Mouse (Mus musculus) gastrocnemius, postnatal 25 days (tissue): ENCODE results near the gene Ireb2. TPM values are rescaled to one million over a fixed set of nuclear protein-coding genes. Genes with fewer than 3 reads are reported as not detected.
"Not testable (repeated sequence)": the region's sequence is repeated elsewhere in the genome, so short reads cannot be mapped to it uniquely, and the experiment has no call there.

Experiments used
- DNase-seq: peaks from one replicate; pipeline ENCODE4 v3.0.0; 2022
- total RNA-seq, 2 experiments: library from RNA; stranded (reverse); gene quantifications; 1 replicate in 1 of 2; 2 replicates in 1 of 2; pipeline ENCODE4 v1.2.3; 2021

Ireb2 gene
- total RNA-seq, 2 experiments from 2014 or later: 21.7 to 22.1 TPM

DNA sequence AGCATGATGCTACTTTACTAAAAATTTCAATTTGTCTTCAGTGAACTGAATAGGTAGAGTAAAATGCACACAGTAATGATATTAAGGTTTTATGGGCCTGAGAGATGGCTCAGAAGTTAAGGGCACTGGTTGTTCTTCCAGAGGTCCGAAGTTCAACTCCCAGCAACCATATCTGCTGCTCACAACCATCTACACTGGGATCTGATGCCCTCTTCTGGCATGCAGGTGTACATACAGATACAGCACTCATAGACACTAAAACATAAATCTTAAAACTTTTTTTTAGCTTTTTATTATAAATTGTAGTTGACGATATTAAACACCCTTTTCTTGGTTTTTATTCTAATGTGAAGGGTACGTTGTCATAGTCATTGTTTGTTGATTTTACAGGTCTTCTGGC, 33.5 kb downstream of the Ireb2 start:
- DNase-seq: no peak

DNA sequence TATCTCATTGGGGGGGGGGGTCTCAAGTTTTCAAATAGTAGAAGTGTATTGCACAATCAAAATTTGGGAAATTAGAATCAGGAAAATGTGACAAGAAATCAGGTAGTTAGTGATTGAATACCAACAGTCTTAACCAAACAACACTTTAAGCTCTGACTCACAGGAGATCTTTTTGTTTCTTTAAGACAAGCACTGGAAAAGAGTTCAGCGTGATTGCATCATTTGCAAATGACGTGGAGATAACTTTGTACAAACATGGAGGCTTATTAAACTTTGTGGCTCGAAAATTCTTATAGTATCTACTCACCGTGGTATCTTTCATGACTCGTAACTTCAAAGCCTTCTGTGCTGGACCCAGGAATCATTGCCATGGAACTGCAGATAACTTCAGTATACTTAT, 45.9 kb downstream of the Ireb2 start:
- DNase-seq: no peak

DNA sequence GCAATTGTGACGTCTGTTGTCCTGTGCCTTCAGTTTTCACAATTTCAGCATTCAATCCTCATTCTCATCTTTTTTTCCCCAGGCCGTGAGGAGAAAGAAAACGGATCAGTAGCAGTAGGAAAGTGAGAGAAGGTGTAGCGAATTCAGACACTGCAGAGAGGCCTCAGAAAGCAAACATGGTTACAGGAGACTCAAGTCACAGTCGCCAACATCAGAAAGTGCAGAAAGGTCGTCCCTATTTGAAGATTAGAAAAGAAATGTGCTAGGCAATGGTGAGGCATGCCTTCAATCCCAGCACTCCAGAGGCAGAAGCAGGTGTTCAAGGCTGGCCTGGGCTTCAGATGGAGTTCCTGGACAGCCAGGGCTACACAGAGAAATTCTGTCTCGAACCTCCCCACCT, 52.0 kb downstream of the Ireb2 start:
- DNase-seq: no peak

DNA sequence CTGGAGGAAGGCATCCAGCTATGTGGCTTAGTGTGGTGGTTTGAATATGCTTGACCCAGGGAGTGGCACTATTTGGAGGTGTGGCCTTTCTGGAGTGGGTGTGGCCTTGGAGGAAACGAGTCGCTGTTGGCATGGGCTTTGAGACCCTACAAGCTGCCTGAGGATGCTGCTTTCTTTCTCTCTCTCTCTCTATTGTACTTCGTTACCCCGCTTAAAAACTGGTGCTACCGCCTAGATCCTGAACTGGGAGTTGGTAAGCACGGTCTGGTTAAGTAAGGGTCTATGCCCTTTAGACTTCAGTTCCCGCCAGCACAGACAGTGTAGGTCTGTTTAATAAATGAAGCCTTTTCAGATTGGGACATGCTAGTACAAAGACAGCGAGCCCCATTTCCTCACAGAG, 52.8 kb downstream of the Ireb2 start:
- DNase-seq: no peak

DNA sequence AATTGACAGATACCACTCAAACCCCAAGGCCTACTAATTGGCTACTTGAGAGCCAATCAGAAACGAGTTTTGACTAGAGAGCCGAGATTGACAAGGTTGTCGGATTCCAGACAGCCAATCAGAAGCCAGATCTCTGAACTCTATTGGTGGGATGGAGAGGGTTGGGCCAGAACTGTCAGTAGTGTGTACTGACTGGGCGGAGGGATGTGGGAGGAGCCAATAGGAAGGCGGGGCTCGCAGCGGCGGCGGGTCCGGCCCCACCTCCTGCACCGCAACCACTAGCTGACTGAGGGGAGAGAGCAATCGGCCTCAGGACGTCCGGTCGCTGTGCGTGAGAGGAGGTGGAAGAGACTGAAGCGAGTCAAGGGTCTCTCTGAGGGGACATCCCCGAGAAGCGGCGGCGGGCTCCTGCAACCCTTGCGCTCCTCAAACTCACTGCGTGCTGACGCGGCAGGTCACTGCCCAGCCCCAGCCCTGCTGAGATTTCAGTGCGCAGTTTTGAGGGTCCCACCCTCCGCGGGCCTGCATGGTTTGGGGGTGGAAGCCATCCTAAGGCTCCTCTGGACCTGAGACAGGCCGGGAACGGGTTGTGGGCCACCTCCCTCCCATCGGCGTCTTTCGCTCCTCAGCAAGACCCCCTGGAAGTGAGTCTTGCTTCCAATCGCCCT, 53.6 kb downstream of the Ireb2 start, which contains the start of gene Hykk:
Gene Hykk, plus strand, starts transcription at position 274 of the 668 bp plus-strand sequence.
- DNase-seq: peak; percentile 92

DNA sequence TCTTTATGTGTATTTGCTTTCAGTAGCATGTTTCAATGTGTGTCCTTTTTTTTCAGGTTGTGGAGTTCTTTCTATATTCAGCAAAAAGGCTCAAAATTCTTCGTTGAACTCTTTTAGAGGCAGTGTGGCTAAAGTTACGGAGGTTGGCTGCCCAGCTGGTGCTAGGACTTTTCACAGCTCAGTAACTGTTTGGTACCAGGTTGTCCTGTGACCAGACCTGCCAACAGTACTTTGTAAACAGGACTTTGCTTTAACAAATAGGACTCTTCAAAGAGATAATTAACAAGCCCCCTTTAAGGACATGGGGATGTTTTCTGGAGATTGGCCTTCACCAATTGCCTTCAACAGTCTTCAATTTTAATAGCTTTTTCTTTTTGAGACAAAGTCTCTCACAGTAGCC, 54.6 kb downstream of the Ireb2 start:
- DNase-seq: no peak

DNA sequence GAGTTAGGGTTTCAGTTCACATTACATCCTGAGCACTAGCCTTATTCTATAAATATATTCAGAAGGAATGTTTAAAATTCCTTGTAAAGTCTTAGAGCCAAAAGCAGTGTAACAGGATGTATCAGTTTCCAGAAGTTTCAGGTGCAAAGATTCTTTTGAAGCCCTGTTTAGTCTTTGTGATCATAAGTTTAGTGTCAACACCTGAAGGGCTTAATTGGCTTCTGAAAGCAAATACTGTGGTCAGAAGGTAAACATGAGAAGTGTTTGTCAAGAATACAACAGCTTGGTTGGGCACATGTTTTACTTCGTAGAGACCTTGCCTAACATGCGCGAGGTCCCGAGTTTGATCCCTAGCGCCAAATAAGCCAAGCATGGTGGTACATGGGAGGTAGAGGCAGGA, 55.2 kb downstream of the Ireb2 start:
- DNase-seq: no peak

DNA sequence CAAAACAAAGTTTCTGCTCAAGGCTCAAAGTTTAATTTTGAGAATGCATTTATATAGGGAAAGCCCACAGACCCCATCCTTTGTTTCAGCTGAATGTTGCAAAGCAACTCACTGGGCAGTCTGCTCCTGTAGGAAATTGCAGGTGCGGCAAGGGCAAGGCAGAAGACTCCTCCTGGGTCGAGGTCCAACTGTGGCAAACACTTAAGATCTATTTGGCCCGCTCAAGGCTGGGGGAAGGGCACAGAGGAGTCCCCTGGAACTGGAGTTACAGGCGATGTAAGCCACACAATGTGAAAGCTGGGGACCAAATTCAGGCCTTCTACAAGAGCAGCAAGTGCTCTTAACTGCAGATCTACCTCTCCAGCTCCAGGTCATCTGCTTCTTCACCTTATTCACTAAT, 56.4 kb downstream of the Ireb2 start:
- no peak for DNase-seq

DNA sequence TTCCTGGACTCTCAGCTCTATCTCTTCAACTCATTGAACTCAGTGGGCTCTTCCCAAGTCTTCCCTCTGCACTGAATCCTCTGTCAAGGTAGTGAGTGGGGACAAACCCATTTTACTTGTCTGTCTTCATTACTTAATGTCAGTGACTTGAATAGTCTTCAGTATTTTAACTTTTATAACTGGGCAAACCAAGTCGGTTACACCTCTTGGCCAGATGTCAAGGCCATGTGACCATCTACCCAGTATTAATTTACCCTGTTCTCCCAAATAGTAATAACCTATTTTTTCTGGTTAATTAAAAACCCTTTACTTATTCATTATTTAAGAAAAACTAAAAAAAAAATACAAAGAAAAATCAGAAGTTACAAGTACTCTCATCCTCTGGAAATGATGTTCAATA, 67.2 kb downstream of the Ireb2 start:
- DNase-seq: no peak

DNA sequence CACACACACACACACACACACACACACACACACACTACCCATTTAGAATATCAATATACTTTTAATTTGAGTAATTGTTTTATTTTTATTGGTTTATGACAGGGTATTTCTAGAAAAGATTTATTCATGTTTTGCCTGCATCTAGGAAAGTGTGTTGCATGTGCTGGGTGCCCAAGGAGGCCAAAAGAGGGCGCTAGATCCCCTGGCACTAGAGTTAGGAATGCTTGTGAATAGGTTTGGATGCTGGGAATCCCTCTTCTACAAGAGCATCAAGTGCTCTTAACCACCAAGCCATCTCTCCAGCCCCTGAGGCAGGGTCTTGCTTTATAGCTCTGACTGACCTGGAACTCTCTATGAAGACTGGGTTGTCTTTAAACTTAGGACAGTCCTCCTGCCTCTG, 68.2 kb downstream of the Ireb2 start:
- DNase-seq: no peak

DNA sequence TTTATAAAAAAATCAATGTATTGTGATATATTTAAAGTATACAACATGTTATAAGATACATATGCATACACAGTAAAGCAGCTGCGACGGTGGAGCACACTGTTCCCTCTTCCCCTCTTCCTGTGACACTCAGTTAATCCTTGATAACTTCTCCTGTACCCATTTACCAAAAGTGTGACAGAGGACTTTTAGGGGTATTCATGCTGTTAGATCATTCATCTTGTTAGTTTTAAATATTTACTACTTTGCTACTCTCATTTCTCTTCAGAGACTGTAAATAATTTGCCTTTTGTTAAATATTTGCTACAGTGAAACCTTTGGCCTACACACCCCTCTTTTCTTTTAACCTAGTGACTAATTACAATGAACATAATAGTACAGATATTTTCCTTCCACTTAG, 68.8 kb downstream of the Ireb2 start:
- no peak for DNase-seq

DNA sequence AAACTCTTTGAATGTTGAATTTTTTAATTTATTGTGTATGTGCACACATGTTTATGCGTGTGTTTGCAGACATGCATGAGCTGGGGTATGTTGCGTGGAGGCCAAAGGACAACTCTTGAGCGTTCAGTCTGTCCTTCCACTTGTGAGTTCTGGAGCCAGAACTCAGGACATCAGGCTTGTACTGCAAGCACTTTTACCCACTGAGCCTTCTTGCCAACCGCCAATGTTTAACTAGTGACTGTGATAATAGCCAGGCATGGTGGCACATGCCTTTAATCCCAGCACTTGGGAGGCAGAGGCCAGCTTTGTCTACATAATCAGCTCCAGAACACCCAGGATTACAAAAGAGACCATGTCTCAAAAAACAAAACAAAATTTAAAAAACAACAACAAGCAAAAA, 78.5 kb downstream of the Ireb2 start:
- DNase-seq: no peak

DNA sequence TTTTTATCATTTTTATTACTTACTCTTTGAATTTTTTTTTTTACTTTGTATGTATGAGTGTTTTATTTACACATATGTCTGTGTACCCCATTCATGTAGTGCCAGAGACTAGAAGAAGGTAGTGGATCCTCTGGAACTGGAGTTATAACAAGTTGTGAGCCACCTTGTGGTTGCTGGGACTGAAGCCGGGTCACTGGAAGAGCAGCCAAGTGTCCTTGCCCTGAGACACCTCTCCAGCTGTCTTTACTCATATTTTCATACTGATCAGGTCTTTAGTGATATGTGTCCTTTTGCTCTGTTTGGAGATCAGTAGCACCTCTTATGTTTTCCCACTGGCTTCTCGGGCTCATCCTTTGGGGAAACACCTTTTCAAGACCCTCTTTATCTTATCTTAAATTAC, 80.9 kb downstream of the Ireb2 start:
- DNase-seq: no peak

DNA sequence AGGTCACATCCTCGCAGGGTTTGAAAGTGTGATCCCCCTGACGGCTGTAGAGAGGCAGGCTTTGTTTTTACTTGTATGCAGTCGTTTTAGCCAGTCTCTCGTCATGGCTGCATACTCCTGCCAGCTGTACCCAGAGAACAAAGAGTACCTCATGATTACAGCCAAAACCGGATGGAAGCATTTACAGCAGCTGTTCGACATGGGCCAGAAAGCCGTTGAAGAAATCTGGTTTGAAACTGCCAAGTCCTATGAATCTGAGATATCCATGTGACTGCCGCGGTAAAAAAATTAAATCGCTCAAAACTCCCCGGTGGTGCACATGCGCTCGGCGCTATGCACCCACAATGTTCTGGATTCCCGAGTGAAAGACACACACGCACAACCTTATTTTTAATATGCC, 82.7 kb downstream of the Ireb2 start:
- no peak for DNase-seq

DNA sequence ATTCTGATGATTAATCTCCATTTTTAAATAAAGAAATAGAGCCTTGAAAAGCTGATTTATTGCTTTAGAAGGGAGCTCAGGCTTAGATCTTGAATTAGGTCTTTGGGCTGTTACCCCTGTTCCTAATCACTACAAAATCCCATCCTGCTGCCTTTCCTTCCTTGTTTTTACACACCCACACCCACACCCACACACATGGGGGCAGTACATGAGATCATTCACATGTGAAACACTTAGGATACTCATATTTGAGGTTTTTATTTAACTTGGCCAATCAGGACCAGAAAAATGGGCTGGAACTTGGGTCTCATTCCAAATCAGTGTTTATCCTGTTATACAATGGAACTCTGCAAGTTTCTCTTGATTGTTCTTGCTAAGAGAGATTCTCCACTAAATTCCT, 85.9 kb downstream of the Ireb2 start:
- DNase-seq: no peak

DNA sequence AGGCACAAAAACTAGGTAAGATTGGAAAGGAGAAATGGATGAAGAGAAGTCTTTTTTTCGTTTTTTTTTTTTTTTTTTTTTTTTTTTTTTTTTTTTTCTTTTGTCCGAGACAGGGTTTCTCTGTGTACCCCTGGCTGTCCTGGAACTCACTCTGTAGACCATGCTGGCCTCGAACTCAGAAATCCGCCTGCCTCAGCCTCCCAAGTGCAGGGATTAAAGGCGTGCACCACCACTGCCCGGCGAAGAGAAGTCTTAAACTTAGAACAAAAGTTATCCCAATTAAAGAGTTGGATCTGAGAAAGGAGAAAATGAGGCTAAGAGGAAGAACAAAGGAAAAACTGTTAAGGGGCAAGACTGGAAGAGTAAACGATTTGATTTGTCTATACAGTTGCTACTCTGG, 86.6 kb downstream of the Ireb2 start:
- DNase-seq: not testable (repeated sequence)

DNA sequence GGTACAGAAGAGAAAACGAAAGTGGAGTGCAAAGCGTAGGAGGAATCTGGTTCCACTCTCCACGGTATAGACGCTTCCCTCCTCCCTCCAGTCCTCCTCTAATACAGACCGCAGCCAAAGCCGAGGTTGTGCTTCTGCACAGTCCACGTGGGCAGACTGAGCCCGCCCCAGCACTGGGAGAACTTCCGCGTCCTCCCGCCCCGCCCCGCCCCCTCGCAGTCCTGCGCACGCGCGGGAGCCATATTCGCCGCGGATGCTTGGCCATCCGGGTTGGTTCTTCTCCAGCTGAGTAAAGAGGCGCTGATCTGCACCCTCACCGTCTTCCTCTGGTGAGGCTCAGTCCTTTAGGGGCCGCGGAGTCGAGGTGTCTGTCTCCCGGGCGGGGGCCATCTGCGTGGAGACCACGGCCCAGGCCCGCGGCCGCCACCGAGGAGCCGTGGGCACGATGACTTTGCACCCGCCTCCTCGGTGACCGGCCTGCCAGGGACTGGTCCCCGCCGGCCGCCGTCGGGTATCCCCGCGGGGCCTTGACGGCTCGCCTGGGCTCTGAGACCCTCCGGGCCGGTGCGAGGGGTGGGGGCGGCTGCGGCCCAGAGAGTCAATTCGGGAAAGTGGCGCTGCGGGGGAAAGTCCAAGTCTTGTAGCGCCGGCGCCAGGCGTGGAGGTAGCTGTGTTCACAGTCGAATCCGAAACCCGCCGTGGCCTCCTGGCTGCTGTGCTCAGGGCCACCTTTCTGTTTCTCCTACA, 87.2 kb downstream of the Ireb2 start, which contains the start of the genes Psma4 and AY074887:
Gene Psma4, plus strand, starts transcription at position 216 of the 747 bp plus-strand sequence.
Gene AY074887, minus strand, starts transcription at position 424 of the 747 bp plus-strand sequence.
- DNase-seq: peak; percentile 94

DNA sequence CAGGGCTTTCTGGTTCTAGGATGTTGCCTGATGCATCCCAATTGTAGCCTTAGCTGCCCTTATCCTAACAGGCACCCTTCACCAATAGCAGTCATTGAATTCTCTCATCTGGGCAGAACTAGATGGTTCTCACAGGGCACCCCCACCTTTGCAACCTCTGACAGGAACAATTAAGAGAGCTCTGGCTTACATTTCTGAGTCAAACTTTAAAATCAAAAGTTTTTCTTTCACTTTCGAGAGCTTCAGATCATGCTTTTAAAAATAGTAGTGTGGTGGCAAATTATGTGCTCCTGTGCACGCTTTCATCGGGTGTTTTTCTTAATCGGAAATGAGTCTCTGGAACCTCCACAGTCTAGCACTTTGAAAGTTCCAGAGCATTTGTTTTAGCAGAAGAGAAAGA, 97.5 kb downstream of the Ireb2 start:
- no peak for DNase-seq

Other genes with a start within 250 kb of the Ireb2 start
- under 1 TPM; 0.32 to 0.33 TPM for gene Acsbg1, start 201.9 kb upstream of the Ireb2 start, total RNA-seq
- gene Dnaja4, start 164.9 kb upstream of the Ireb2 start, total RNA-seq: 100 to 1,000 TPM in 1 of 2 experiments, 10 to 100 TPM in 1; 62.5 to 147 TPM
- gene Wdr61, start 129.3 kb upstream of the Ireb2 start, total RNA-seq: 10 to 100 TPM; 18.0 to 19.1 TPM
- gene Crabp1, start 99.0 kb upstream of the Ireb2 start, total RNA-seq: under 1 TPM in 1 of 2 experiments, not detected in 1; 0.49 TPM
- under 1 TPM; 0.83 to 0.84 TPM for gene Hykk, start 53.5 kb downstream of the Ireb2 start, total RNA-seq
- gene Psma4, start 87.0 kb downstream of the Ireb2 start, total RNA-seq: 100 to 1,000 TPM; 109 to 123 TPM
- not detected for gene AY074887, start 87.2 kb downstream of the Ireb2 start, total RNA-seq
- gene Chrna5, start 117.1 kb downstream of the Ireb2 start, total RNA-seq: not detected
- gene Chrna3, start 162.8 kb downstream of the Ireb2 start, total RNA-seq: not detected
- under 1 TPM in 1 of 2 experiments, not detected in 1; 0.27 TPM for gene Chrnb4, start 185.0 kb downstream of the Ireb2 start, total RNA-seq